13 mouse cellular contexts compared by ENCODE assay signal in genomic region chr7:113186041-113186800, GRCm38 (mm10). TPM values are rescaled to one million over a fixed set of nuclear protein-coding genes. Genes with fewer than 3 reads are reported as not detected.
DNase-seq lines count a peak whose midpoint lies in the region; ATAC-seq and TF ChIP-seq lines count a peak whose summit lies in the region.
"Had no signal": no experiment of that assay in that cellular context is flagged by ENCODE, and none has a peak within 500 bp of the region (broad histone marks: within the 10 kb centered on the region; RNA-seq: fewer than 3 reads in every experiment).

No protein-coding gene starts in this region.

- no peak for TF ChIP-seq EP300 in heart, postnatal 0 days (IDR thresholded peaks at IDR 0.05; ENCODE audit: low read depth)

- H3K9ac ChIP-seq in heart, postnatal 0 days (replicated peaks; ENCODE audit: low read depth, low read length) = no peak overlapping the region
- H3K9ac ChIP-seq in liver, embryonic 12.5 days = no peak overlapping the region
- H3K9ac ChIP-seq: heart, embryonic 15.5 days; neural tube, embryonic 15.5 days had no signal

- no peaks in the 10 kb centered on the region for H3K27me3 ChIP-seq in heart, postnatal 0 days (ENCODE audit: control insufficient read depth, insufficient read depth, low read length)
- no peaks in the 10 kb centered on the region; the same call in none of the 2 replicates for H3K27me3 ChIP-seq in liver, embryonic 12.5 days (replicated peaks)
- H3K27me3 ChIP-seq: heart, embryonic 15.5 days; neural tube, embryonic 15.5 days had no signal

- H3K4me1 ChIP-seq in heart, postnatal 0 days (ENCODE audit: control insufficient read depth, insufficient read depth) = no peaks in the 10 kb centered on the region
- H3K4me1 ChIP-seq in liver, embryonic 12.5 days = no peaks in the 10 kb centered on the region
- H3K4me1 ChIP-seq: neural tube, embryonic 15.5 days had no signal

- H3K4me2 ChIP-seq in heart, postnatal 0 days (ENCODE audit: low read depth, low read length) = no peak overlapping the region
- H3K4me2 ChIP-seq in liver, embryonic 12.5 days = no peak overlapping the region
- H3K4me2 ChIP-seq: heart, embryonic 15.5 days; neural tube, embryonic 15.5 days had no signal

- no peaks in the 10 kb centered on the region; the same call in 1 of the 2 replicates for H3K9me3 ChIP-seq in heart, postnatal 0 days (replicated peaks; ENCODE audit: control insufficient read depth, low read length)
- H3K9me3 ChIP-seq in liver, embryonic 12.5 days (replicated peaks) = no peaks in the 10 kb centered on the region
- H3K9me3 ChIP-seq: heart, embryonic 15.5 days; midbrain, embryonic 10.5 days; neural tube, embryonic 15.5 days had no signal

- H3K4me3 ChIP-seq in heart, postnatal 0 days (ENCODE audit: low read depth, low read length) = no peak overlapping the region
- no peak overlapping the region for H3K4me3 ChIP-seq in liver, embryonic 12.5 days
- H3K4me3 ChIP-seq: erythroblast, embryonic 14.5 days; heart, embryonic 15.5 days; midbrain, embryonic 10.5 days; neural tube, embryonic 15.5 days had no signal

- no peaks in the 10 kb centered on the region for H3K36me3 ChIP-seq in heart, postnatal 0 days (replicated peaks; ENCODE audit: control insufficient read depth, insufficient read depth, low read length)
- H3K36me3 ChIP-seq in liver, embryonic 12.5 days = no peaks in the 10 kb centered on the region
- H3K36me3 ChIP-seq: heart, embryonic 15.5 days; midbrain, embryonic 10.5 days; neural tube, embryonic 15.5 days had no signal

- 42% methylated on average over 10 of the region's 10 CpGs for WGBS in heart, postnatal 0 days
- WGBS in liver, embryonic 12.5 days (ENCODE audit: insufficient replicate concordance) = 57% methylated on average over 10 of the region's 10 CpGs

- TF ChIP-seq CTCF in heart, postnatal 0 days (IDR thresholded peaks at IDR 0.05; ENCODE audit: low read depth) = no peak

- peak overlapping the region; percentile 68 for H3K27ac ChIP-seq in heart, postnatal 0 days (ENCODE audit: low read depth)
- no peak overlapping the region for H3K27ac ChIP-seq in liver, embryonic 12.5 days
- H3K27ac ChIP-seq: heart, embryonic 15.5 days; midbrain, embryonic 10.5 days; neural tube, embryonic 15.5 days had no signal

- peak; percentile 57; the same call in 1 of the 2 replicates for ATAC-seq in heart, postnatal 0 days (ENCODE audit: insufficient read depth, low read depth)
- ATAC-seq in erythroblast, adult 5-6 weeks (replicated peaks; ENCODE audit: low FRiP score, poor library complexity, severe bottlenecking) = no peak
- no peak for ATAC-seq in liver, embryonic 12.5 days

- DNase-seq in lung, postnatal 10 days = peak; percentile 19
- DNase-seq in lung, postnatal 4 days = no peak
- peak; percentile 60 for DNase-seq in ZHBTc4 (ENCODE audit: low read depth, low spot score)
- no peak for DNase-seq in heart, postnatal 0 days (ENCODE audit: low spot score)
- DNase-seq in skeletal muscle tissue, adult 2 months (ENCODE audit: low read depth, low spot score) = peak; percentile 39
- no peak for DNase-seq in layer of hippocampus, adult 11-12 months (ENCODE audit: low spot score)
- DNase-seq: cerebellum, adult 9-11 months had no signal

RNA-seq across cellular contexts. Expression of gene Arntl, which starts 21.0 kb away (rescaled TPM):
- total RNA-seq in heart, postnatal 0 days (2014; rRNA removed; ENCODE audit: low replicate concordance) = 8.0 and 9.3 TPM in 2 replicates
- polyA plus RNA-seq in heart, postnatal 0 days (2015; fragmentation: Nextera tagmentation; extraction: Ambion mirVana) = 3.7 and 4.6 TPM in 2 replicates
- total RNA-seq in erythroblast, adult 5-6 weeks (2015; ENCODE audit: low replicate concordance) = 0.38 and 5.0 TPM in 2 replicates
- total RNA-seq in erythroblast, adult 5-6 weeks (2017; ENCODE audit: low replicate concordance) = 1.5 and 2.5 TPM in 2 replicates
- 5.4 and 5.7 TPM in 2 replicates for polyA plus RNA-seq in liver, embryonic 12.5 days (2016; fragmentation: Nextera tagmentation; extraction: Ambion mirVana)

Comparison
In these comparisons a context has a peak if more than half of its experiments do, and no peak if none do; other contexts are left out.
1. DNase-seq: peak in lung, postnatal 10 days (single experiment), ZHBTc4 (single experiment) and skeletal muscle tissue, adult 2 months (single experiment); none in lung, postnatal 4 days (0 of 2), heart, postnatal 0 days (single experiment) and layer of hippocampus, adult 11-12 months (single experiment).